Mouse (Mus musculus): Measurements from ENCODE around the gene Ak4.
A peak's percentile ranks its signal among the peaks of the same experiment; 100 is the strongest.
"Not testable (repeated sequence)": the region's sequence is repeated elsewhere in the genome, so short reads cannot be mapped to it uniquely, and the experiment has no call there.

Gene Ak4

GRCm38 (mm10) chr4:101423571-101423970 is 4.5 kb downstream of the Ak4 start:
- DNase-seq (ENCODE audit: low spot score in 2 of 2): no peak

GRCm38 (mm10) chr4:101424495-101424894 is 5.4 kb downstream of the Ak4 start:
- DNase-seq (ENCODE audit: low spot score in 2 of 2): no peak

GRCm38 (mm10) chr4:101425119-101425518 is 6.0 kb downstream of the Ak4 start:
- no peak for DNase-seq (ENCODE audit: low spot score in 2 of 2)

GRCm38 (mm10) chr4:101425666-101426065 is 6.6 kb downstream of the Ak4 start:
- no peak for DNase-seq (ENCODE audit: low spot score in 2 of 2)

GRCm38 (mm10) chr4:101426566-101426965 is 7.5 kb downstream of the Ak4 start:
- no peak for DNase-seq (ENCODE audit: low spot score in 2 of 2)

GRCm38 (mm10) chr4:101427886-101428680 is 9.0 kb downstream of the Ak4 start:
- DNase-seq (ENCODE audit: low spot score in 2 of 2): no peak

GRCm38 (mm10) chr4:101429073-101429472 is 10.0 kb downstream of the Ak4 start:
- no peak for DNase-seq (ENCODE audit: low spot score in 2 of 2)

GRCm38 (mm10) chr4:101430000-101430399 is 10.9 kb downstream of the Ak4 start:
- no peak for DNase-seq (ENCODE audit: low spot score in 2 of 2)

- peak; percentile 31 to 66 for DNase-seq (ENCODE audit: low spot score in 2 of 2)
Observed at GRCm38 (mm10) chr4:101436761-101437512, 17.9 kb downstream of the Ak4 start.

GRCm38 (mm10) chr4:101438271-101438670 is 19.2 kb downstream of the Ak4 start:
- no peak for DNase-seq (ENCODE audit: low spot score in 2 of 2)

GRCm38 (mm10) chr4:101439738-101440389 is 20.8 kb downstream of the Ak4 start:
- DNase-seq (ENCODE audit: low spot score in 2 of 2): peak in 1 of 2 experiments; percentile 32

GRCm38 (mm10) chr4:101442791-101443190 is 23.7 kb downstream of the Ak4 start:
- DNase-seq (ENCODE audit: low spot score in 2 of 2): no peak

GRCm38 (mm10) chr4:101443419-101443991 is 24.4 kb downstream of the Ak4 start:
- no peak for DNase-seq (ENCODE audit: low spot score in 2 of 2)

- DNase-seq (ENCODE audit: low spot score in 2 of 2): no peak
Observed at GRCm38 (mm10) chr4:101445660-101446059, 26.6 kb downstream of the Ak4 start.

- DNase-seq (ENCODE audit: low spot score in 2 of 2): not testable (repeated sequence)
Observed at GRCm38 (mm10) chr4:101446606-101447005, 27.5 kb downstream of the Ak4 start.

GRCm38 (mm10) chr4:101448701-101449100 is 29.6 kb downstream of the Ak4 start:
- no peak for DNase-seq (ENCODE audit: low spot score in 2 of 2)

- DNase-seq (ENCODE audit: low spot score in 2 of 2): no peak
Observed at GRCm38 (mm10) chr4:101449344-101449743, 30.3 kb downstream of the Ak4 start.

GRCm38 (mm10) chr4:101450150-101450780 is 31.2 kb downstream of the Ak4 start:
- peak in 1 of 2 experiments; percentile 68 for DNase-seq (ENCODE audit: low spot score in 2 of 2)

- DNase-seq (ENCODE audit: low spot score in 2 of 2): no peak
Observed at GRCm38 (mm10) chr4:101451089-101451488, 32.0 kb downstream of the Ak4 start.

GRCm38 (mm10) chr4:101452829-101453228 is 33.8 kb downstream of the Ak4 start:
- DNase-seq (ENCODE audit: low spot score in 2 of 2): no peak

GRCm38 (mm10) chr4:101457176-101457575 is 38.1 kb downstream of the Ak4 start:
- DNase-seq (ENCODE audit: low spot score in 2 of 2): no peak

- peak; percentile 34 to 55 for DNase-seq (ENCODE audit: low spot score in 2 of 2)
Observed at GRCm38 (mm10) chr4:101458341-101458740, 39.3 kb downstream of the Ak4 start.
